ENCODE assay signal across 8 mouse cellular contexts in the genomic region with DNA sequence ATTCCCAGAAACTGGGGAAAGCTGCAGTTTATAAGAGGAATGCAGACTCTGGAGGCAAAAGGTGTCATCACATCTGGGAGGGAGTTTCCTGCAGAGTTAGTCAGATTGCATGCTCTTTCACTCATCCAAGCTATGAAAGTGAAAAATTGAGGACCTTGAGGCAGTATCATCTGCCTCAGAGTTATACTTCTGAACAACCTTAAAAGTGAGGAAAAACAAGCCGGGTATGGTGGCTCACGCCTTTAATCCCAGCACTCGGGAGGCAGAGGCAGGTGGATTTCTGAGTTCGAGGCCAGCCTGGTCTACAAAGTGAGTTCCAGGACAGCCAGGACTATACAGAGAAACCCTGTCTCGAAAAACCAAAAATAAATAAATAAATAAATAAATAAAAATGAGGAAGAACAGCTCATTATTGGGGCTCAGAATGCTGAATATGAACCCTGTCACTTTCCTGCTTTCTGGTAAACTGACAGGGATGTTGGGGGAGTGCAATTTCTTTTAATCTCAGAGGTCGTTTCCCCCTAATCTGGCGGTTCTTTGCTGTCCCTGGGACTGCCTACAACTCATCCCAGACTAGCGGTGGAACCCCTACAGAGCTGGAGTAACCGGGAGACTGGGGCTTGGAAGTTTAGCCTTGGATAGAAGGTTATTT. TPM values are rescaled to one million over a fixed set of nuclear protein-coding genes. Genes with fewer than 3 reads are reported as not detected.
DNase-seq lines count a peak whose midpoint lies in the region; ATAC-seq and TF ChIP-seq lines count a peak whose summit lies in the region.

No protein-coding gene starts in this region.

- DNase-seq in lung, postnatal 0 days (ENCODE audit: low spot score): no peak
- DNase-seq in lung, postnatal 25 days (ENCODE audit: low spot score): no peak
- DNase-seq in embryonic facial prominence, embryonic 10.5 days (ENCODE audit: low spot score): no peak
- no peak for DNase-seq in layer of hippocampus, postnatal 10 days (ENCODE audit: low spot score in 2 of 2)
- no peak for DNase-seq in layer of hippocampus, postnatal 14 days (ENCODE audit: low spot score in 2 of 2)
- no peak for DNase-seq in cerebellum, adult 18-20 months

- ATAC-seq in lung, postnatal 0 days: no peak
- peak; percentile 52; the same call in 1 of the 2 replicates for ATAC-seq in intestine, embryonic 16.5 days
- ATAC-seq in neural tube, embryonic 14.5 days (ENCODE audit: low read depth): no peak

- no peaks in the 10 kb centered on the region for H3K9me3 ChIP-seq in lung, postnatal 0 days (ENCODE audit: low read length)
- no peaks in the 10 kb centered on the region for H3K9me3 ChIP-seq in embryonic facial prominence, embryonic 10.5 days
- H3K9me3 ChIP-seq in intestine, embryonic 16.5 days (ENCODE audit: control insufficient read depth, low read length): no peaks in the 10 kb centered on the region
- no peaks in the 10 kb centered on the region for H3K9me3 ChIP-seq in neural tube, embryonic 14.5 days (ENCODE audit: control insufficient read depth, low read length)

- no peak for TF ChIP-seq CTCF in lung, postnatal 0 days (IDR thresholded peaks at IDR 0.05)

- no peaks in the 10 kb centered on the region for H3K27me3 ChIP-seq in lung, postnatal 0 days (replicated peaks; ENCODE audit: insufficient read depth, low read length)
- H3K27me3 ChIP-seq in embryonic facial prominence, embryonic 10.5 days (replicated peaks; ENCODE audit: low read depth, poor library complexity, severe bottlenecking): no peaks in the 10 kb centered on the region
- H3K27me3 ChIP-seq in intestine, embryonic 16.5 days (replicated peaks; ENCODE audit: control insufficient read depth, insufficient read depth, low read length): no peaks in the 10 kb centered on the region
- no peaks in the 10 kb centered on the region for H3K27me3 ChIP-seq in neural tube, embryonic 14.5 days (ENCODE audit: control insufficient read depth, insufficient read depth, low read length)

- WGBS in lung, postnatal 0 days: 39% methylated on average over 9 of the region's 9 CpGs
- WGBS in embryonic facial prominence, embryonic 10.5 days: 43% methylated on average over 9 of the region's 9 CpGs
- WGBS in intestine, embryonic 16.5 days: 40% methylated on average over 9 of the region's 9 CpGs
- WGBS in neural tube, embryonic 14.5 days: 47% methylated on average over 9 of the region's 9 CpGs

- no peak for TF ChIP-seq EP300 in lung, postnatal 0 days (IDR thresholded peaks at IDR 0.05)

- H3K4me3 ChIP-seq in lung, postnatal 0 days (ENCODE audit: low read depth, low read length): peak overlapping the region; percentile 80
- peak overlapping the region; percentile 86 for H3K4me3 ChIP-seq in embryonic facial prominence, embryonic 10.5 days
- H3K4me3 ChIP-seq in intestine, embryonic 16.5 days (ENCODE audit: low read length): peak overlapping the region; percentile 83
- peak overlapping the region; percentile 62 for H3K4me3 ChIP-seq in neural tube, embryonic 14.5 days (ENCODE audit: low read depth, low read length)

- peak overlapping the region; percentile 77 for H3K9ac ChIP-seq in lung, postnatal 0 days (replicated peaks; ENCODE audit: low read depth)
- H3K9ac ChIP-seq in intestine, embryonic 16.5 days (ENCODE audit: low read depth, low read length): peak overlapping the region; percentile 84
- H3K9ac ChIP-seq in neural tube, embryonic 14.5 days (replicated peaks; ENCODE audit: low read depth, low read length): peak overlapping the region; percentile 68

- H3K4me1 ChIP-seq in lung, postnatal 0 days (ENCODE audit: insufficient read depth, low read depth, low read length): no peaks in the 10 kb centered on the region
- H3K4me1 ChIP-seq in embryonic facial prominence, embryonic 10.5 days: peaks cover 36% of the 10 kb centered on the region
- peaks cover 4% of the 10 kb centered on the region; the same call in 1 of the 2 replicates for H3K4me1 ChIP-seq in intestine, embryonic 16.5 days (ENCODE audit: control insufficient read depth, insufficient read depth, low read length)
- H3K4me1 ChIP-seq in neural tube, embryonic 14.5 days (ENCODE audit: control insufficient read depth, insufficient read depth, low read length): 0 out of 2 replicates have a peak, but pooled peaks cover 4% of the 10 kb centered on the region

- peak overlapping the region; percentile 92 for H3K27ac ChIP-seq in lung, postnatal 0 days (ENCODE audit: low read length)
- H3K27ac ChIP-seq in embryonic facial prominence, embryonic 10.5 days (replicated peaks): peak overlapping the region; percentile 90
- H3K27ac ChIP-seq in intestine, embryonic 16.5 days (ENCODE audit: low read length): peak overlapping the region; percentile 91
- H3K27ac ChIP-seq in neural tube, embryonic 14.5 days (ENCODE audit: low read depth, low read length): peak overlapping the region; percentile 78

- H3K4me2 ChIP-seq in lung, postnatal 0 days (replicated peaks; ENCODE audit: low read depth, low read length): peak overlapping the region; percentile 83
- peak overlapping the region; percentile 83 for H3K4me2 ChIP-seq in intestine, embryonic 16.5 days (ENCODE audit: low read depth, low read length)
- peak overlapping the region; percentile 95 for H3K4me2 ChIP-seq in neural tube, embryonic 14.5 days (ENCODE audit: low read depth, low read length)

- H3K36me3 ChIP-seq in lung, postnatal 0 days (ENCODE audit: insufficient read depth, low read length): peaks cover 12% of the 10 kb centered on the region
- H3K36me3 ChIP-seq in embryonic facial prominence, embryonic 10.5 days (replicated peaks): peaks cover 28% of the 10 kb centered on the region
- 0 out of 2 replicates have a peak, but pooled peaks cover 6% of the 10 kb centered on the region for H3K36me3 ChIP-seq in intestine, embryonic 16.5 days (ENCODE audit: control insufficient read depth, insufficient read depth, low read length)
- H3K36me3 ChIP-seq in neural tube, embryonic 14.5 days (ENCODE audit: control insufficient read depth, insufficient read depth, low read length): peaks cover 14% of the 10 kb centered on the region

RNA-seq across cellular contexts. Expression of gene Tmem128, which starts 0.4 kb away (rescaled TPM):
- polyA plus RNA-seq in lung, postnatal 0 days (2015; fragmentation: Nextera tagmentation; extraction: Ambion mirVana): 94.7 and 113 TPM in 2 replicates
- 71.4 and 75.8 TPM in 2 replicates for polyA plus RNA-seq in embryonic facial prominence, embryonic 10.5 days (2016; fragmentation: Nextera tagmentation; extraction: Ambion mirVana)
- 58.3 and 62.9 TPM in 2 replicates for polyA plus RNA-seq in intestine, embryonic 16.5 days (2015; fragmentation: Nextera tagmentation; extraction: Ambion mirVana)
- 110 and 112 TPM in 2 replicates for polyA plus RNA-seq in neural tube, embryonic 14.5 days (2014; fragmentation: Nextera tagmentation; extraction: Ambion mirVana)
- 10 to 100 TPM; 41.0 to 43.4 TPM for total RNA-seq in layer of hippocampus, postnatal 10 days (2021)
- 10 to 100 TPM; 40.0 to 40.5 TPM for total RNA-seq in layer of hippocampus, postnatal 14 days (2021)

RNA-seq across cellular contexts. Expression of gene Otop1, which starts 16.2 kb away (rescaled TPM):
- not detected in 2 replicates for polyA plus RNA-seq in lung, postnatal 0 days (2015; fragmentation: Nextera tagmentation; extraction: Ambion mirVana)
- 0.45 and 0.60 TPM in 2 replicates for polyA plus RNA-seq in embryonic facial prominence, embryonic 10.5 days (2016; fragmentation: Nextera tagmentation; extraction: Ambion mirVana)
- 0.04 TPM in 1 of 2 replicates, not detected in the other for polyA plus RNA-seq in intestine, embryonic 16.5 days (2015; fragmentation: Nextera tagmentation; extraction: Ambion mirVana)
- not detected in 2 replicates for polyA plus RNA-seq in neural tube, embryonic 14.5 days (2014; fragmentation: Nextera tagmentation; extraction: Ambion mirVana)
- total RNA-seq in layer of hippocampus, postnatal 10 days (2021): under 1 TPM in 1 of 2 experiments, not detected in 1; 0.16 TPM
- under 1 TPM in 1 of 2 experiments, not detected in 1; 0.17 TPM for total RNA-seq in layer of hippocampus, postnatal 14 days (2021)

RNA-seq across cellular contexts. Expression of gene Lyar, which starts 39.3 kb away (rescaled TPM):
- polyA plus RNA-seq in lung, postnatal 0 days (2015; fragmentation: Nextera tagmentation; extraction: Ambion mirVana): 36.4 and 40.4 TPM in 2 replicates
- polyA plus RNA-seq in embryonic facial prominence, embryonic 10.5 days (2016; fragmentation: Nextera tagmentation; extraction: Ambion mirVana): 193 and 201 TPM in 2 replicates
- 66.3 and 81.5 TPM in 2 replicates for polyA plus RNA-seq in intestine, embryonic 16.5 days (2015; fragmentation: Nextera tagmentation; extraction: Ambion mirVana)
- polyA plus RNA-seq in neural tube, embryonic 14.5 days (2014; fragmentation: Nextera tagmentation; extraction: Ambion mirVana): 37.3 and 44.6 TPM in 2 replicates
- 10 to 100 TPM; 15.2 to 18.0 TPM for total RNA-seq in layer of hippocampus, postnatal 10 days (2021)
- 10 to 100 TPM; 11.4 to 12.9 TPM for total RNA-seq in layer of hippocampus, postnatal 14 days (2021)

RNA-seq across cellular contexts. Expression of gene Zbtb49, which starts 39.3 kb away (rescaled TPM):
- 6.7 and 7.4 TPM in 2 replicates for polyA plus RNA-seq in lung, postnatal 0 days (2015; fragmentation: Nextera tagmentation; extraction: Ambion mirVana)
- polyA plus RNA-seq in embryonic facial prominence, embryonic 10.5 days (2016; fragmentation: Nextera tagmentation; extraction: Ambion mirVana): 19.1 and 20.7 TPM in 2 replicates
- polyA plus RNA-seq in intestine, embryonic 16.5 days (2015; fragmentation: Nextera tagmentation; extraction: Ambion mirVana): 7.8 and 9.9 TPM in 2 replicates
- 20.3 and 22.2 TPM in 2 replicates for polyA plus RNA-seq in neural tube, embryonic 14.5 days (2014; fragmentation: Nextera tagmentation; extraction: Ambion mirVana)
- 10 to 100 TPM; 17.9 to 23.5 TPM for total RNA-seq in layer of hippocampus, postnatal 10 days (2021)
- 10 to 100 TPM; 17.5 to 19.6 TPM for total RNA-seq in layer of hippocampus, postnatal 14 days (2021)

RNA-seq across cellular contexts. Expression of gene Drd5, which starts 59.6 kb away (rescaled TPM):
- not detected in 2 replicates for polyA plus RNA-seq in lung, postnatal 0 days (2015; fragmentation: Nextera tagmentation; extraction: Ambion mirVana)
- polyA plus RNA-seq in embryonic facial prominence, embryonic 10.5 days (2016; fragmentation: Nextera tagmentation; extraction: Ambion mirVana): 0.05 and 0.09 TPM in 2 replicates
- polyA plus RNA-seq in intestine, embryonic 16.5 days (2015; fragmentation: Nextera tagmentation; extraction: Ambion mirVana): not detected in 2 replicates
- polyA plus RNA-seq in neural tube, embryonic 14.5 days (2014; fragmentation: Nextera tagmentation; extraction: Ambion mirVana): 0.57 and 1.2 TPM in 2 replicates
- 1 to 10 TPM; 3.8 to 4.1 TPM for total RNA-seq in layer of hippocampus, postnatal 10 days (2021)
- 1 to 10 TPM; 6.7 to 7.9 TPM for total RNA-seq in layer of hippocampus, postnatal 14 days (2021)
